Mouse (Mus musculus) left cerebral cortex, adult 2 months (tissue): Measurements from ENCODE around the gene Spats1. TPM values are rescaled to one million over a fixed set of nuclear protein-coding genes. Genes with fewer than 3 reads are reported as not detected.
"Not testable (repeated sequence)": the region's sequence is repeated elsewhere in the genome, so short reads cannot be mapped to it uniquely, and the experiment has no call there.

ENCODE experiments used
- DNase-seq, 2 experiments: peaks; one replicate each; pipeline ENCODE4 v3.0.0; 2021 to 2022; ENCODE audit warnings: low spot score in 2 of 2, mixed read lengths in 1 of 2; ENCODE audit errors: extremely low spot score in 1 of 2
- H3K27ac ChIP-seq: fragments of 200-600 bp; 2 replicates; pipeline ENCODE4 v1.8.1; 2022
- H3K4me3 ChIP-seq: fragments of 200-600 bp; 2 replicates; pipeline ENCODE4 v1.8.1; 2022
- CTCF ChIP-seq: fragments of 200-600 bp; IDR thresholded peaks from 2 replicates; pipeline ENCODE4 v1.8.1; 2022; ENCODE audit warnings: antibody characterized with exemption, mild to moderate bottlenecking, moderate library complexity
- intact Hi-C: fragments of 180-260 bp; cut with DNase I; formaldehyde crosslinking; loops from one replicate; pipeline ENCODE4 v1.15.1; 2025
- total RNA-seq, 2 experiments: library from RNA; stranded (reverse); gene quantifications; 2 replicates each; pipeline ENCODE4 v1.2.3; 2021

Spats1 gene
- total RNA-seq, 2 experiments from 2014 or later: 5.5 to 5.8 TPM

GRCm38 (mm10) chr17:45459062-45459461, 16.2 kb downstream of the Spats1 start:
- no peak overlapping the region for H3K4me3 ChIP-seq
- TF ChIP-seq CTCF: no peak
- intact Hi-C loops: no loop called here

DNA sequence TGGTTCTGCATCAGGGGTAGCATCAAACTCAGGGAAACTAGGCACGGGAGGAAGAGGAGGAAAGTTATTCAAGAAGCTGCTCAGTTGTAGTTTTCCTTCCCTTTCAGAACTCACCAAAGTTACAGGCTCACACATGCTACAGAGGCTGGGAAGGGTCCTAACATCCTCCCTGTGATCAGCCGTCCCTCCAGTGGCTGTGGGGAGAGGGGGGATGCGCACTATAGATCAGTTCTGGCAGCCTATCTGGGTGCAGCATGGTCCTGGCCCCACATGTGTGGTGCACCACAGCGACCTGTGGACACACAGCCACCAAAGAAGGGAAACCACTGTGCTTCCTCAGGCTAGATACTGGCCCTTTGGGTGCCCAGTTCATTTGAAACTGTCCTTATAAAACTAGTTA, 16.7 kb downstream of the Spats1 start:
- peak in 1 of 2 experiments; percentile 5 for DNase-seq
- no peak for TF ChIP-seq CTCF
- H3K4me3 ChIP-seq: no peak overlapping the region
- intact Hi-C loops: no loop called here
- no peak overlapping the region for H3K27ac ChIP-seq

More at GRCm38 (mm10) chr17:45459062-45459461, 16.2 kb downstream of the Spats1 start:
- H3K27ac ChIP-seq: no peak overlapping the region
- no peak for DNase-seq

- no peak; the same call in 1 of the 2 replicates for TF ChIP-seq CTCF
- Histone ChIP-seq H3K27ac (no peak overlapping the region; the same call in 1 of the 2 replicates), H3K4me3 (no peak overlapping the region)
- DNase-seq: no peak
- intact Hi-C loops: no loop called here
Observed at GRCm38 (mm10) chr17:45457487-45457886, 17.7 kb downstream of the Spats1 start.

DNA sequence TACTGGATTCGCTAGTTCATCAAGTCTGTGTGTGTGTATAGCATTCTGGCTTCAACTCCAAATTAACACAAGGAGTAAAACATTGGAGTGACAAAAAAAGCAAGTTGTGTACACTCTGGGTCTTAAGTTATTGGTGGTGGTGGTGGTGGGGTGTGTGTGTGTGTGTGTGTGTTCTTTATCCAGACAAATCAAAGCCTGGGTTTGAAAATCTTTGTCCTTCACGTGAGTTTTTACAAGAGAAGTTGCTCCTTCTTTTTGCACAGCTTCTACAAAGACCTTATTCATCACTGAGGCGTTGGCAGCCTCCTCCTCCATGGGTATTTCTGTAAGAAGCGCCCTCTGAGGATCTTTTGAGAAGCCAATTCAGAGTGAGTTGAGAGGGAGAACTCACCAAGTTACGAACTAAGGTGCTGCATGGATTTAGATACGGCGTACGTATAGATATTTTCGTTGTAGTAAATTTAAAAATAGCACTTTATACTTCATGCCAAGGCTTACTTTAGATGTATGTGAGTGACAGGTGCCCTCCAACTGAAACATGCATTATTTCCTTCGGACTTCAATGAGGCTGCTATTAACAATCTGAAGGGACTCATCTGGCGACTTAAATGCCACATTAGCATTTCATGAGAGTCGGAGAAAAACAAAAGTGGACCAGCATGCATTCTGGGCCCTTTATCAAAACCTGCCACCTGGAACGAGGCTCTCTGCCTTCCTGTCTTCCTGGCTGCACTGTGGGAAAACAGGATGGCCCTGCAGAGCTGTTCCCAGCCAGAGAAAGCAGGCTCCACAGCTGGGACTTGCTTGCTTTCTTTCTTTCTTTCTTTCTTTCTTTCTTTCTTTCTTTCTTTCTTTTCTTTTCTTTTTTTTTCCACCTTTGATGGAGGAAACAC, 18.7 kb downstream of the Spats1 start:
- no peak for TF ChIP-seq CTCF
- DNase-seq: no peak
- Histone ChIP-seq H3K4me3 (no peak overlapping the region), H3K27ac (peak overlapping the region; percentile 63; the same call in 1 of the 2 replicates)
- intact Hi-C loops: no loop called here

DNA sequence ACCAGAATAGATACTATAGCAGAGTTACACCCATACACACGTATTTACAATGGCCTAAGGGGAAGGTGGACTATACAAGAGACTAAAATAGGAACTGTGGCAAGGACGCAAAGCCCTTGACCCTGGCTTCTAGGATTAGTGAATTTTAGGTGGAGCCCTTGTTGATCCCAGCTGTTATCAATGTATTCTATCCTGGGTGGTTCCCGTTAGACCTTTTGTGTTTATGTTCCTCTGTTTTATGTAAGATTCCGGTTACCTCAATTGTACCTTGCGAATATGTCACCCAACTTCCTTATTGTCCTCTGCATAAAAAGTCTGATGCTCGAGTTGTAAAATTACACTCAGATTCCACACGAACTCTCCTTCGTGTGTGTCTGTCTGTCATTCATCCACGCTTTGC, 19.4 kb downstream of the Spats1 start:
- H3K4me3 ChIP-seq, DNase-seq, intact Hi-C loops, H3K27ac ChIP-seq: not testable (repeated sequence)

- no peak for DNase-seq
- H3K27ac ChIP-seq: no peak overlapping the region
- intact Hi-C loops: no loop called here
- TF ChIP-seq CTCF: no peak
- H3K4me3 ChIP-seq: no peak overlapping the region
Observed at GRCm38 (mm10) chr17:45454794-45455193, 20.4 kb downstream of the Spats1 start.

GRCm38 (mm10) chr17:45452271-45452670, 22.9 kb downstream of the Spats1 start:
- TF ChIP-seq CTCF: no peak
- H3K4me3 ChIP-seq: no peak overlapping the region
- intact Hi-C loops: no loop called here
- DNase-seq: no peak
- no peak overlapping the region for H3K27ac ChIP-seq

GRCm38 (mm10) chr17:45450153-45450552, 25.1 kb downstream of the Spats1 start:
- TF ChIP-seq CTCF: no peak
- Histone ChIP-seq H3K4me3 (no peak overlapping the region), H3K27ac (no peak overlapping the region)
- intact Hi-C loops: no loop called here
- no peak for DNase-seq

GRCm38 (mm10) chr17:45449586-45449985, 25.6 kb downstream of the Spats1 start:
- intact Hi-C loops: no loop called here

GRCm38 (mm10) chr17:45447063-45447462, 28.2 kb downstream of the Spats1 start:
- no peak overlapping the region for H3K4me3 ChIP-seq
- DNase-seq: no peak
- H3K27ac ChIP-seq: no peak overlapping the region
- intact Hi-C loops: no loop called here
- TF ChIP-seq CTCF: no peak

More at GRCm38 (mm10) chr17:45449586-45449985, 25.6 kb downstream of the Spats1 start:
- no peak overlapping the region for H3K4me3 ChIP-seq
- TF ChIP-seq CTCF: no peak
- no peak overlapping the region for H3K27ac ChIP-seq
- DNase-seq: no peak

DNA sequence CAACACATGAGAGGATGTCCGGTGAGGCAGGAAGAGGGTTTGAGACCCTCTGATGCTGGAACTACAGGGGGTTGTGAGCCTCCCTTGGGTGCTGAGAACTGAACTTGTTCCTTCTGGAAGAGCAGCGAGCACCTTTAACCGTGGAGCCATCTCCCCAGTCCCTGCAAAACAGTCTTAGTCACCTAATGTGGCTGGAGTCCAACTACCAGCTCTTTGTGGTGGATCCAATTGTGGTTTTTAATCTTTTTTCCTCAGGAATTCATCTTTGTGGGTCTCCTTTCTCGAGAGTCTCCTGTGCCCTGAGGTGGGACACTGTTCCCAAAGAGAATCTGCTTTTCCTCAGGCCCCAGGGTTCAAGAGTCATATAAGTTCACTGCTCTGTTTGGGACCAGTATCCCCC, 29.3 kb downstream of the Spats1 start:
- intact Hi-C loops: no loop called here
- TF ChIP-seq CTCF: no peak

DNA sequence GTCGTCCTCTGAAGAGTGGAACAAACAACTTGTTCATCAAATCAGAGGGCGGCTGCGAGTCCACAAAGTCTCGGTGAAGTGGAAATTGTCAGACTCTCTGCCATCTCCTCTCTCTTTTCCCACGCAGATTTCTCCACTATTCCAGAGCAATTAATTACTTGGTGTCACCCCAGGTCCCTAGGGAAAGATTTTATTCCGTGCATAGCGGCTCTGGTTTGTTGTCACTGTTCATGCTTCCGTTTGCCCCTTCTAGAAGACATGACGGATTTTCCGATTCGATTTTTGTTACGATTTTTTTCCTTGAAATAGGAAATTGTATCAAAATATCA, 41.0 kb downstream of the Spats1 start:
- no peak for DNase-seq
- H3K4me3 ChIP-seq: peak overlapping the region; percentile 88
- peak overlapping the region; percentile 91 for H3K27ac ChIP-seq
- no peak for TF ChIP-seq CTCF
- intact Hi-C loops: no loop called here

More for the DNA sequence above, 29.3 kb downstream of the Spats1 start:
- H3K4me3 ChIP-seq: no peak overlapping the region
- no peak for DNase-seq
- no peak overlapping the region for H3K27ac ChIP-seq
